In genomic region chr2:76984384-76984783, GRCm38 (mm10) we compare ENCODE assay signal across 27 mouse cellular contexts. TPM values are rescaled to one million over a fixed set of nuclear protein-coding genes. Genes with fewer than 3 reads are reported as not detected.
DNase-seq lines count a peak whose midpoint lies in the region; ATAC-seq lines count a peak whose summit lies in the region.
"Had no signal": no experiment of that assay in that cellular context is flagged by ENCODE, and none has a peak within 500 bp of the region (broad histone marks: within the 10 kb centered on the region; RNA-seq: fewer than 3 reads in every experiment).

No protein-coding gene starts in this region.

- ATAC-seq in heart, embryonic 16.5 days (replicated peaks; ENCODE audit: extremely low read depth, insufficient read depth, low FRiP score), result no peak
- ATAC-seq in midbrain, embryonic 13.5 days, result 0 out of 2 replicates have a peak, but pooled peaks have one; percentile 50
- ATAC-seq in midbrain, embryonic 16.5 days, result no peak
- ATAC-seq: forebrain, postnatal 0 days; intestine, postnatal 0 days; Patski had no signal

- H3K9ac ChIP-seq in heart, embryonic 16.5 days (ENCODE audit: low read length), result peak overlapping the region; percentile 29
- H3K9ac ChIP-seq in midbrain, embryonic 13.5 days (replicated peaks), result no peak overlapping the region
- H3K9ac ChIP-seq in midbrain, embryonic 16.5 days (ENCODE audit: low read depth, low read length), result no peak overlapping the region
- H3K9ac ChIP-seq: forebrain, postnatal 0 days; limb, embryonic 13.5 days; liver, embryonic 13.5 days; midbrain, embryonic 12.5 days; neural tube, embryonic 15.5 days had no signal

- H3K4me3 ChIP-seq in heart, embryonic 10.5 days, result 0 out of 2 replicates have a peak overlapping the region, but pooled peaks have one; percentile 35
- no peak overlapping the region for H3K4me3 ChIP-seq in heart, embryonic 16.5 days (ENCODE audit: low read length)
- H3K4me3 ChIP-seq in midbrain, embryonic 13.5 days (replicated peaks), result no peak overlapping the region
- H3K4me3 ChIP-seq in midbrain, embryonic 16.5 days (ENCODE audit: low read depth, low read length), result no peak overlapping the region
- H3K4me3 ChIP-seq: layer of hippocampus, adult 2 months; limb, embryonic 13.5 days; liver, embryonic 13.5 days; midbrain, embryonic 12.5 days; neural tube, embryonic 15.5 days had no signal

- no peaks in the 10 kb centered on the region for H3K9me3 ChIP-seq in heart, embryonic 10.5 days
- no peaks in the 10 kb centered on the region for H3K9me3 ChIP-seq in heart, embryonic 16.5 days (replicated peaks; ENCODE audit: control insufficient read depth, low read length)
- no peaks in the 10 kb centered on the region for H3K9me3 ChIP-seq in midbrain, embryonic 13.5 days
- no peaks in the 10 kb centered on the region for H3K9me3 ChIP-seq in midbrain, embryonic 16.5 days (replicated peaks; ENCODE audit: control insufficient read depth, low read length, poor library complexity, severe bottlenecking)
- H3K9me3 ChIP-seq: limb, embryonic 13.5 days; liver, embryonic 13.5 days; midbrain, embryonic 12.5 days; neural tube, embryonic 15.5 days had no signal

- WGBS in heart, embryonic 10.5 days, result 53% methylated on average over 5 of the region's 5 CpGs
- WGBS in heart, embryonic 16.5 days, result 55% methylated on average over 5 of the region's 5 CpGs
- 84% methylated on average over 5 of the region's 5 CpGs for WGBS in midbrain, embryonic 13.5 days
- WGBS in midbrain, embryonic 16.5 days, result 65% methylated on average over 5 of the region's 5 CpGs

- H3K27me3 ChIP-seq in heart, embryonic 10.5 days (ENCODE audit: insufficient read depth, poor library complexity, severe bottlenecking), result no peaks in the 10 kb centered on the region
- H3K27me3 ChIP-seq in heart, embryonic 16.5 days (ENCODE audit: control insufficient read depth, insufficient read depth, low read length), result no peaks in the 10 kb centered on the region
- no peaks in the 10 kb centered on the region for H3K27me3 ChIP-seq in midbrain, embryonic 13.5 days
- H3K27me3 ChIP-seq in midbrain, embryonic 16.5 days (ENCODE audit: control insufficient read depth, insufficient read depth, low read depth, low read length), result no peaks in the 10 kb centered on the region
- H3K27me3 ChIP-seq: CH12.LX; limb, embryonic 13.5 days; liver, embryonic 13.5 days; midbrain, embryonic 12.5 days; neural tube, embryonic 15.5 days had no signal

- DNase-seq in heart, embryonic 10.5 days (ENCODE audit: low spot score), result no peak
- DNase-seq in heart, adult 11 months, result no peak
- DNase-seq in heart, postnatal 14 days, result no peak
- DNase-seq in frontal cortex, adult 2 months (ENCODE audit: extremely low spot score in 1 of 2, low spot score in 1 of 2), result no peak
- DNase-seq: adrenal gland, postnatal 36 days; B cell, adult 2 months; cerebellum, adult 11 months; cerebellum, adult 9-11 months; forebrain, postnatal 0 days; kidney, postnatal 25 days; lung, adult 2 months; lung, postnatal 14 days; right cerebral cortex, adult 18-20 months; right cerebral cortex, postnatal 4 days; thymus, postnatal 14 days had no signal

- H3K4me1 ChIP-seq in heart, embryonic 10.5 days, result peaks cover 17% of the 10 kb centered on the region
- peaks cover 7% of the 10 kb centered on the region for H3K4me1 ChIP-seq in heart, embryonic 16.5 days (ENCODE audit: control insufficient read depth, insufficient read depth, low read length)
- H3K4me1 ChIP-seq in midbrain, embryonic 13.5 days (replicated peaks), result 0 out of 2 replicates have a peak, but pooled peaks cover 3% of the 10 kb centered on the region
- H3K4me1 ChIP-seq in midbrain, embryonic 16.5 days (ENCODE audit: control insufficient read depth, insufficient read depth, low read length), result no peaks in the 10 kb centered on the region
- H3K4me1 ChIP-seq: limb, embryonic 13.5 days; liver, embryonic 13.5 days; midbrain, embryonic 12.5 days; neural tube, embryonic 15.5 days had no signal

- intact Hi-C loops in heart, postnatal 14 days (cut with DNase I), result no loop called here

- H3K27ac ChIP-seq in heart, embryonic 10.5 days, result peak overlapping the region; percentile 89
- peak overlapping the region; percentile 82 for H3K27ac ChIP-seq in heart, embryonic 16.5 days (ENCODE audit: low read length)
- H3K27ac ChIP-seq in midbrain, embryonic 13.5 days, result no peak overlapping the region
- no peak overlapping the region for H3K27ac ChIP-seq in midbrain, embryonic 16.5 days (ENCODE audit: low read length)
- H3K27ac ChIP-seq: layer of hippocampus, adult 2 months; limb, embryonic 13.5 days; liver, embryonic 13.5 days; midbrain, embryonic 12.5 days; neural tube, embryonic 15.5 days had no signal

- H3K4me2 ChIP-seq in heart, embryonic 16.5 days (ENCODE audit: low read depth, low read length), result peak overlapping the region; percentile 53
- no peak overlapping the region for H3K4me2 ChIP-seq in midbrain, embryonic 13.5 days (replicated peaks)
- no peak overlapping the region for H3K4me2 ChIP-seq in midbrain, embryonic 16.5 days (ENCODE audit: low read length)
- H3K4me2 ChIP-seq: limb, embryonic 13.5 days; liver, embryonic 13.5 days; midbrain, embryonic 12.5 days; neural tube, embryonic 15.5 days had no signal

- H3K36me3 ChIP-seq in heart, embryonic 10.5 days, result peaks cover 7% of the 10 kb centered on the region; the same call in 1 of the 2 replicates
- no peaks in the 10 kb centered on the region for H3K36me3 ChIP-seq in heart, embryonic 16.5 days (ENCODE audit: control insufficient read depth, insufficient read depth)
- H3K36me3 ChIP-seq in midbrain, embryonic 13.5 days, result no peaks in the 10 kb centered on the region
- no peaks in the 10 kb centered on the region for H3K36me3 ChIP-seq in midbrain, embryonic 16.5 days (ENCODE audit: control insufficient read depth, insufficient read depth, low read length)
- H3K36me3 ChIP-seq: G1E; limb, embryonic 13.5 days; liver, embryonic 13.5 days; midbrain, embryonic 12.5 days; neural tube, embryonic 15.5 days had no signal

RNA-seq across cellular contexts. Expression of gene Ttn, which starts 2.0 kb away (rescaled TPM):
- 356 and 545 TPM in 2 replicates for polyA plus RNA-seq in heart, embryonic 10.5 days (2016; fragmentation: Nextera tagmentation; extraction: Ambion mirVana)
- polyA plus RNA-seq in heart, embryonic 16.5 days (2015; fragmentation: Nextera tagmentation; extraction: Ambion mirVana), result 717 and 788 TPM in 2 replicates
- total RNA-seq in heart, postnatal 14 days (2021), result 1,000 to 10,000 TPM; 2,535 to 2,618 TPM
- polyA plus RNA-seq in midbrain, embryonic 13.5 days (2015; fragmentation: Nextera tagmentation; extraction: Ambion mirVana), result 0.30 and 0.44 TPM in 2 replicates
- 0.21 and 0.42 TPM in 2 replicates for polyA plus RNA-seq in midbrain, embryonic 16.5 days (2015; fragmentation: Nextera tagmentation; extraction: Ambion mirVana)
- 0.24 and 0.42 TPM in 2 replicates for polyA plus RNA-seq in frontal cortex, adult 2 months (2012; rRNA removed)
- polyA plus RNA-seq: G1E had no signal

Comparison
In these comparisons a context has a peak if more than half of its experiments do, and no peak if none do; other contexts are left out.
1. H3K27ac ChIP-seq: peak in heart, embryonic 10.5 days (single experiment) and heart, embryonic 16.5 days (single experiment); none in midbrain, embryonic 13.5 days (single experiment) and midbrain, embryonic 16.5 days (single experiment).
2. RNA of gene Ttn, which starts 2.0 kb away (polyA plus RNA-seq): 717 to 788 TPM in heart, embryonic 16.5 days and 356 to 545 TPM in heart, embryonic 10.5 days; 0.30 to 0.44 TPM in midbrain, embryonic 13.5 days, 0.24 to 0.42 TPM in frontal cortex, adult 2 months and 0.21 to 0.42 TPM in midbrain, embryonic 16.5 days; every median in the first group is over 100 times any median in the second.